Mouse (Mus musculus): Measurements from ENCODE around the gene Prkce. TPM values are rescaled to one million over a fixed set of nuclear protein-coding genes. Genes with fewer than 3 reads are reported as not detected.
"Not testable (repeated sequence)": the region's sequence is repeated elsewhere in the genome, so short reads cannot be mapped to it uniquely, and the experiment has no call there.

Prkce gene
- total RNA-seq, 4 experiments from 2014 or later, result 11.4 to 14.5 (median 13.2) TPM

DNA sequence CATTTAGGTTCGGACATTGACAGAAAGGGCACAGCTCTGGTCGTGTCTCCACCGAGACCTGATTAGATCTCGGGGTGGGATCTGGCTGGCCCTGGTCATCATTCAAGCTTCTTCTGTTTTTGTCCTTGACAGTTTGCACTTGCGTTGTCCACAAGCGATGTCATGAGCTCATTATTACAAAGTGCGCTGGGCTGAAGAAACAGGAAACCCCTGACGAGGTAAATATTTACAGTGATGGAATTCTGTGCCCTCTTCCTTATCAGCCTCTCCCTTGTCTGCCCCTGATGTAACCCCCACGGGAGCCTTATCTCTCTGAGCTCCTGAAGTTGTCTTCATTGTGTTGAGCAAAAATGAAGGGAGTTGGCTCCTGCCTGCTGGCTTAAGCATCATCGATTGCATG lies 309.1 kb downstream of the Prkce start:
- DNase-seq (ENCODE audit: low spot score in 2 of 2), result no peak

DNA sequence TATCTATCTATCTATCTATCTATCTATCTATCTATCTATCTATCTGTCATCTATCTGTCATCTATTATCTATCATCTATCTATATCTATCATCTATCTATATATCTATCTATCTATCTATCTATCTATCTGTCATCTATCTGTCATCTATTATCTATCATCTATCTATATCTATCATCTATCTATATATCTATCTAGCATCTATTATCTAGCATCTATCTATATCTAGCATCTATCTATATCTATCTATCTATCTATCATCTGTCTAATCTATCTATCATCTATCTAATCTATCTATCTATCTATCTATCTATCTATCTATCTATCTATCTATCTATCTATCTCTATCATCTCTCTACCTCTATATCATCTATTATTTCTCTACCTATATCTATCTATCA lies 309.8 kb downstream of the Prkce start:
- not testable (repeated sequence) for DNase-seq (ENCODE audit: low spot score in 2 of 2)

DNA sequence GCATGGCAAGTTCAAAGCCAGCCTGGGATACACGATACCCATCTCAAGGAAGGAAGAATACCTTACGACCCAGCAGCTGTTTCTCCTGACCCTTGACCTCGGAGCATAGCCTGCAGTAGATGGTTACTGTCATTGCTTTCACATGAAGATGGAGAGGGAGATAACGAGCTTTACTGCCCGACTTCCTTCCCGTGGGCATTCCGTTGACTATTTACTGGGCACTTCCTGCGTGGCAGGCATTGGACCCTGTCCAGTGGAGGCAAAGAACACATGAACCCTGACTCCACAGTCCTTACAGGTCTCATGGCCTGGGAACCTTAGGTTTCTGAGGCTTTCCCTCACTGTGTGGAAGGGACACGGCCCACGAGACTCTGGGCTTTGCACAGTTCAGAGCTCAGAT lies 311.8 kb downstream of the Prkce start:
- no peak for DNase-seq (ENCODE audit: low spot score in 2 of 2)

DNA sequence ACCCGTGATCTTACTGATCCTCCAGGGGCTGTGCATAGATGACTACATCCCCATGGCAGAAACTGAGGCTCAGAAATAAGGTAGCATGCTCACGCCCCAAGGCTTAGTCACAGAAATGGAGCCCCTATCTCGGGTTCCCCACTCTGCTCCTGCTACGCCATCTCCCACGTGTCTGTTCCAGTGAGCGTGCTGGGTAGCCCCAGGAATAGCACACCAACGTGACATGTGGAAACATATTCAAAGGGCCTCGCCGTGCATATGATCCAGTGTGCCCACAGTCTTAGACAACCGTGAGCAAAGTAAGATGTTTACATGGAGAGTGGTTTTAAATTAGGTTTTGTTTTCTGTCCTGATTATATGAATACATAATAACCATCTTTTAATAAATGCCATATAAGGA lies 315.1 kb downstream of the Prkce start:
- no peak for DNase-seq (ENCODE audit: low spot score in 2 of 2)

DNA sequence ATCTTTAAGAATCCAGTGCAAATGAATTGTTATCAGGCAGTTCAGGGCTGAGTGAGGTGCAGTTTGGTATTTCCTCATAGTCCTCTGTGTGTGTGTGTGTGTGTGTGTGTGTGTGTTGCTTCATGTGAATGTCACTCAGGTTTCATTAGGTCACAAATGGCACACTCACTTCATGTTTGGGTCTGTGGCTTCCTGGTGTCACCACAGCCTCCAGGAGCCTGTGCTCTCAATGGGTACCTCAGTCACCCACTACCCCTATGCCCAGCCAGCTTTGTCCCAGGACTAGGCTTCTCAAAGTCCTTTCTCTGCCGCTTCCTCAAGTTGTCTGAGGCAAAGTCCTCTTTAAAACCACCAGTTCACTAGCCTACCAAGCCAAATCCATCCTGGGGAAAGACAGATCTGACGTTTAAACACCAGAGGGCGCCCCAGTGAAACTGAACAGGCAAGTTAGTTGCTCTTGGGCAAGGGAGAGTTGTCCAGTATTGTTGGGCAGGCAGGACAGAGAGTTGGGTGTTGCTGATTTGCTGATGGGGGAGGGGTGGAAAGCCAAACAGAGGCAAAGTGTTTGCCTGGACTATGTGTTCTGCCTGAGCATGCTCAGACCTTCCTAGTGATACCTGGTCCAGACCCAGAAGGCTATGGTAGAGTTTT lies 316.6 kb downstream of the Prkce start:
- DNase-seq (ENCODE audit: low spot score in 2 of 2), result peak; percentile 55 to 60

DNA sequence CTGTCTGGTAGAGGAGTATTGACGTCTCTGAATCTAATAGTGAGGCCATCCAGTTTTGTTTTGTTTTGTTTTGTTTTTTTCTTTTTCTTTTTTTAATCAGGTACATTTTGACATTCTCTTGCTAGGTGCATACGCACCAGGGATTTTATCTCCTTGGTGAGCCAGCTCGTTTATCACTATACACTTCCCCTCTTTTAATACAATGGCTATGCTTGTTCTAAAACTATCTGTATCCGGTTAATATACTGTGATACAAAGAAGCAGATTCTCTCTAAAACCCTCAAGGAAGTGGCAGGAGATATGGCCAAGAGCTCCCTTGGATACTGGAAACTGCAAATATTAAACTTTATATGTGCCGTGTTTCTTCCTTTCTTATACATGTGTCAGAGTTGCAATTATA lies 319.1 kb downstream of the Prkce start:
- DNase-seq (ENCODE audit: low spot score in 2 of 2), result no peak

DNA sequence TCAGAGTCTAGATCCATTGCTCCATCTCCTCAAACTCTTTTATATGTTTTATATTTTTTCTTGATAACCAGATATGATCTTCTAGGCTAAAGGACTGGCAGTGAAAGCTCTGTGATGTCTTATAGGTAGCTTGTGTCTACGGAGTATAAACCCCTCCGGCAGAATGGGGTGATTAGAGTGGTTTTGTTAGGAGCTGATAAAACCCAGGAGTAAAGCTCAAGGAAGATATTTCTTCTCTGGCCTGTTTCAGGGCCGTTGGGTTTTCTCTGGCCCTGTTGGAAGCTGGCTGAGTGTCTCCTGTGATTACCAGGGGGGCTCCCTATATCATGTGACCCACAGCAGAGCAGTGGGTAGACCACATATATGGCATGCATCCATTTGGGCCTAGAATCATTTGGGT lies 319.9 kb downstream of the Prkce start:
- no peak for DNase-seq (ENCODE audit: low spot score in 2 of 2)

DNA sequence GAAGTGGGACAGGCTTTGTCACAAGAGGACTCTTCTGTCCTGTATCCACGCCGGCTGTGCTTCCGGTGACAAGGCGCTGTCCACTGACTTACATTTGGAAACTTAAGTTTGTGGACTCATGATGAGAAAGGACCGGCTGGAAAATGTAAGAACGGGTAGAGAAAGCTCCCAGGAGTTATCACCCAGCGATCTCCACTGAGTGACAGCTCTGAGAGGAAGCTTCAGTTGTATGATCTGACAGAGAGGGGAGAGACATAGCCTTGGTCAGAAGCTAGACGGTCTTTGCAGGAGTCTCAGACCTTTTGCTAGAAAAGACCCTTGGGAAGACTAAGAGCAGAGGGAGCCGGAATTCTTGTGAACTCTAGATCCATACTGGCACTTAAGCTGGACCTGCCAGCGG lies 322.2 kb downstream of the Prkce start:
- DNase-seq (ENCODE audit: low spot score in 2 of 2), result no peak

DNA sequence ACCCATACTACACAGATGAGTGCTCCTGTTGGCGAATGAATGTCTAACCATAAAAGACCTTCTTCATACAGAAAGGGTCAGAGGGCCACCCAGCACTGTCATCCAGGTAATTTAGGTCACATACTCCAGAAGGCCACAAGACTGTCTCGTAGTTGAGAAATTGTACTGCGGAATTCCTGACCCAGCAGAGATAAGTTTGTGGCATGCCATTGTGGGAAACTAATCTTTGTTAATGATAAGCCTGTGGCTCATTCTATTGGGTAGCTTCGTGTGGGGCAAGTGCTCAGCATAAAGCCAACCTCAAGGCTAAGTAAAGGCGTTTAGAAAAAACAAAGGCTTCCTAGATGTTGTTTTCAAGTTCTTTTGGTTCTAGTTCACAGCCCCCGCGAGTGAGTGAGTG lies 324.8 kb downstream of the Prkce start:
- no peak for DNase-seq (ENCODE audit: low spot score in 2 of 2)

DNA sequence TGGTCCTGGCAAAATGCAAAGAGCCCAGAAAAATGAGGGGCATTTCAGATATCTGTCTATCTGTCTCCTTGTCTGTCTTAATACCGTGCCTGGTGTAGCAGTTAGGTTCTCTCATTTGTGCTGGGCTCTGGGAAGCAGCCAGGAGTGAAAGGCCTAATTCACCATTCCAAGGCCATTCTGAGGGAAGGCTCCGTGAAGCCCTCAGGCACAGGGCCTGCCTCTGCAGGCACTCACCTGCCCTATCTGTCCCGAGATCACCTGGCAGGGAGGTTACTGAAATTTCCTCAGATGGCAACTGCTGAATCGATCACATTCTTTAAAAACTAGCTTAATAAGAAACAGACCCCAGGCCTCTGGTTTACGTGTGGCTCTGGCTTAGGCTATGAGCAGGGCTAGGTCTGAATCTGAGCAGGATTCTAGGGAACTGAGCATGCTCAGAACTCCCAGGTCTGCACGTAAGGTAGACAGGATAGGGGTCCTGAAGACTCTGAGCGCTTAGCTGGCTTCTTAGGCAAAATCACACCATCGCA lies 326.4 kb downstream of the Prkce start:
- DNase-seq (ENCODE audit: low spot score in 2 of 2), result no peak

DNA sequence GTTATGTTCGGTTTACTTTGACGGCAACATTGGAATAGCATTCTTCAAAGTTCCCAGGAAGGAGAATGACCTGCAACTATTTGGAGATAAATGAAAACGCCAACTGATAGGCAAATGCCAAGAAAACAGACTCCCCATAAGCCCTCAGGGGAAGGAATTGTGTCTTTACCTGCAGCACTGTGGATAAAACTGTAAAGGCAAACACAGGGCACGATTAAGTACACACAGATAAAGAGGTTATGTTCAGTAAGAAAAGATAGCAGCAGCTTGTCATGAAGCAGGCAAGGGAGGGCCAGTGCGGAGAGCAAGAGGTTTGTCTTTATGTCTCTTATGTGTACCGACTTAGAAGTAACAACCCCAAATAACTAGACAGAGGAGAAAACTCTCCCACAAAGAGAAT lies 326.9 kb downstream of the Prkce start:
- no peak for DNase-seq (ENCODE audit: low spot score in 2 of 2)

DNA sequence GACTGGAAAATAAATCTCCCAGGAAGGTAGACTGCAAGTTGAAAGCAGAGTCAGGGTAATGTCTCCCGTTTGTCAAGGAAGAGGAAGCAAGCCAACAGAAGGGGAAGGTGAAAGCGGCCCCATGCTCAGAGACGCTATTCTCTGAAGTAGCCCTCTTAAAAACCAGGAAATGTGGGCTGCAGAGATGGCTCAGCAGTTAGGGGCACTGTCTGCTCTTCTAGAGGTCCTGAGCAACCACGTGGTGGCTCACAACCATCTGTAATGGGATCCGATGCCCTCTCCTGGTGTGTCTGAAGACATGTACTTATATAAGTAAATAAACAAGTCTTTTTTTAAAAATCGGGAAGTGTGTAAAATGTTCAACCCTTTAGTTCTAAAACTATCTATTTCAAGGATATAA lies 327.3 kb downstream of the Prkce start:
- no peak for DNase-seq (ENCODE audit: low spot score in 2 of 2)

DNA sequence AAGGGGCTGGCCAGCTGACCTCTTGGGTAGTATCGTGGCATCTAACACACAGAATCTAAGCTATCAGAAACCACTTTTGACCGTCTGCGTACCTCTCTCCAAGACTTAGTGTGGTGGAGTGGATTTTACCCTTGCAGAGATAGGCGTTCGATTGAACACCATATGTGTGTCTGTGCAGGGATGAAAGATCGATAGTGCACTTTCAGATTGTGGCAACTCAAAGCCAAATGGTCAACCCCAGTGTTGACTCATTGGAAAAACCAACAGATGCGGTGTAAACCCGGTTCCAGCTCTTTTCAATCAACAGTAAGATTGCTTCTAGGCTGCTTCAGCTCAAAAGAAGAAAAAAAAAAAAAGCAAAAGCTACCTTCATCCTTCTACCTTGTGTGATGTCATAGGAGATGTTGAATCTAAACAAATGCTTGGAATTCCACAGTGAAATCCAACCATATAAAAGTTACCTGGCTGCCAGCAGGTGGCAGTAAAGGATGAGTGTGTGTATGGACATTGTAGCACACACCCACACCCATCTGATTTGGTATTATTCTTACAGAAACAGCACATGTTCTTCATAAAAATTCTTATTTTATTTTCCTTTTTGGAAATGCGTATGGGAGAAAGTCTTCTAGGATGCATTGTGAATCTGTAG lies 328.7 kb downstream of the Prkce start:
- no peak for DNase-seq (ENCODE audit: low spot score in 2 of 2)

DNA sequence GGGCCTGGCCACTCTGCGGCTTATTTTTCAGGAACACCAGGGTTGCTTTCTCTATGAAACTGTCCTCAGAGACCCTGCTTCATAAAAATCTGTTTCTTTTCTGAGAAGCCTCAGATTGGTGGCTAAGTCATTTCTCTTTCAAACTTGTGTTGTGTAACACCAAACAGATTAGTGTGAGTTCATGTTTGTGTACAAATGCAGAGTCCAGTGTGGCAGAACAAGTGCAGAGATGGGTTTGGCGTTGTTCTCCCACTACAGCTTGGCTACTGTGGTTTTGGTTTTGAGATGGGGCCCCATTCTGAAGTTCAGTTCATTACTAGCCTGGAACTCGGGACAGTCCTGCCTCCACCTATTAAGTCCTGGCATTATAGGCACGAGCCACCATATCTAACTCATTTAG lies 329.7 kb downstream of the Prkce start:
- no peak for DNase-seq (ENCODE audit: low spot score in 2 of 2)

DNA sequence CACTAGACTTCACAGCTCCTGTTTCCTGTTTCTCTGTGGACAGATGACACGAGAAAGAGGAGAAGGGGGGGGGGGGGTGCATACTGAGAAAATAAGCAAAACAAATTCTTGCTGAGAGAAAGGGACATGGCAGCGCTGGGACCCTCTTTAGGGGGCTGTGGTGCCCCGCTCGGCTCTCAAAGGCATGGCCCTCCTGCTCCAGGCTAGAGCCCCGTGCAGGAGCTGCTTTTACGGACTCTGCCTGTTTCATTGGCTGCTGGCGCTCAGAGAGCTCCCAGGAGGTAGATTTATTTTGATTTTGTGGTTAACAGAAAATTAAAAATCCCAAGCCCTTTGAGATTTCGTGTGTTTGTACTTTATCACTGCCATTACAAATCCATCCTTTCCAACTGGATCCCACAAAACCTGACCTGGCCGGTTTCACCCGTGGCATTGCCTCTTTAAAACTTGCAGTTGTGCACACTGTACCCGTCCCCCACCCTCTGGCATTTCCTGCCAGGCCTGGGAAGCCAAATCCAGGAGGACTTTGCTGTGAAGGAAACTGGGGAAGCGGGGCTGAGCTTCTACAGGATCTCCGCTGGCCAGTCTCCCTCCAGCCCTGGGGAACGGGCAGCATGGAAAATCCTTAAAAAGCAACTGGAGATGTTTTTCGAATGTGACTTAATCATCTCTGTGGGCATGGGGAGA lies 331.9 kb downstream of the Prkce start:
- peak in 1 of 2 experiments; percentile 25 for DNase-seq (ENCODE audit: low spot score in 2 of 2)

DNA sequence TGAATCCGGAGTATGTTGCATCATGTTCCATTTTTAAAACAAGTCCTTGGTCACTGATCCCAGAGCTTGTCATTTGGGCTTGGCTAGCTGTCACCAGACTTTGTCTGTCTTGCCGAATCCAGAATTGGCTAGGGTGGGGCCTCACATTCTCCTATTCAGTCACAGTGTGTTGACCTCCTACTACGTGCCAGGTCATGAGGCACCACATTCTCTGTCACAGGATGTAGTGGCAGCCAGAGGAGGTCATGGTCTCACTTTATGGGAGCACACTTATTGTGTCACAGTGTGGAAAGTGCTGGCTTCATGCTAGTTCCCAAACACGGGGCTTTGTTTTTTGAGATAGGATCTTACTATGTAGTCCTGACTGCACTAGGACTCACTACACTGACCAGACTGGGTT lies 333.8 kb downstream of the Prkce start:
- DNase-seq (ENCODE audit: low spot score in 2 of 2), result no peak

DNA sequence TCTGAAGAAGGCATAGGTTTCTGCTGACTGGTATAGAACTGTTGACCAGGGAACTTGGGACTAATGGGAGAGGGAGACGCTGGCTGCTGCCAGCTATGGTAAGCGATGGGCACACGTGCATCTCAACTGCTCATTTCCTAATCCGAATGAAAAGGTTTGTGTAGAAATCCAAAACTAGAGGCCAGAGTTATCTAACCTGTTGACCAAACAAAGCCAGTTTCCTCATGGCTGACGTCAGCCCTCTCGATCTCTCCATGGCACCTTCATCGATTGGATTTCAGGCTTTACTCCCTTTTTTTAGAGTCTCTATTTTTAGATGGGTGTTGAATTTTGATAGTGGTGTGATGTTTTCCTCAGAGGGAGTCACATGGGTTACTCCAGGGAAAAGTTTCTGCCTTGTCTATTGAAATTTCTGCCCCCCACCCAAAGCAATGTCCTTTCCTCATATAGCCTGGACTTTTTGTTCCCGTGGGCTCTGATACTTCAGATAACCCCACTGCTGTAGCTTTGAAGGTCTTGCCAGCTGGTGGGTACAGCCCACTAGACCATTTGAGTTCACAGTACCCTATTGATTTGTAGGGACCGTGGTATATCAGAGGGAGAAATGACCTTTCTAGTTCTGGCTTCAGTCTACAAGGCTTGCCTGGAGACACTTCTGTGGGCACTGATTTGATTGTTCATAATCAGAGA lies 335.8 kb downstream of the Prkce start:
- no peak for DNase-seq (ENCODE audit: low spot score in 2 of 2)

DNA sequence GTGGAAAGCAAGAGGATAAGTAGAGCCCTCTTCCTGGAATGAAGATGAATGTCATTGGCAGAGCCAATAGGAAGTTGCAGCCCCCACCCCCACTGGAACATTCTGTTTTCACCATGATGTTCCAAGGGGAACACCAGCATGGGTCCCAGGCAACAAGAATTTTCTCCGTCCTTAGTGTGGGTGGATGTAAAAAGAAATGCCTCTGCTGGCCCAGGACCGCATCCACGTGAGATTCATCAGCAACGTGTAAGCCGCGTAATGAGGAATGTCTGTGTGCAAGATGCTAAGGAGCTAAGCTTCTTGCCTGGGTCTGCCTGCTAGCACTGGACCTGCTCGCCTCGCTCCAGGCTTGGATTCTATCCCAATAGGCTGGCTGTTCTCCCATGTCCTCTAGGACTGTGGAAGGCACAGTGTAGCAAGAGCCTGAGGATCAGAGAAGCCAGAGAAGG lies 337.6 kb downstream of the Prkce start, which contains the start of gene Gm10309:
Gene Gm10309, minus strand, starts transcription at position 50 of the 449 bp plus-strand sequence.
- DNase-seq (ENCODE audit: low spot score in 2 of 2), result peak; percentile 57

DNA sequence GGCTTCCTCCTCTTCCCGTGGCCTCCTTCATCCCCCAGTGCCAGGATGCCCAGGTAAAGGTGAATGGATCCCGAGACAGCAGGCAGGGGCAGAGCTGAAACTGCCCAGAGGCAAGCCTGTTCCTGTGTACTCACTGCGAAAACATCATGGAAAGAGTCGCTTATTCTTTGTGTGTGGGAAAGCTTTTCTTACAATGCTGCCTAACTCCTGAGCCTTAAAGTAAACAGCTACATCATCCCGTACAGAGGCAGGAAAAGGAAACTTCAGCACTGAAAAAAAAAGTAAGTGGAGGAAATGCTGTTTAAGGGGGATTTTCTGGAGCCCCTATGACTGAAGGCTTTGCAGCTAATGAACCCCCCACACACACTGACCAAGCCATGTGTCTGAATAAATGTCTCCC lies 339.3 kb downstream of the Prkce start:
- DNase-seq (ENCODE audit: low spot score in 2 of 2), result no peak

DNA sequence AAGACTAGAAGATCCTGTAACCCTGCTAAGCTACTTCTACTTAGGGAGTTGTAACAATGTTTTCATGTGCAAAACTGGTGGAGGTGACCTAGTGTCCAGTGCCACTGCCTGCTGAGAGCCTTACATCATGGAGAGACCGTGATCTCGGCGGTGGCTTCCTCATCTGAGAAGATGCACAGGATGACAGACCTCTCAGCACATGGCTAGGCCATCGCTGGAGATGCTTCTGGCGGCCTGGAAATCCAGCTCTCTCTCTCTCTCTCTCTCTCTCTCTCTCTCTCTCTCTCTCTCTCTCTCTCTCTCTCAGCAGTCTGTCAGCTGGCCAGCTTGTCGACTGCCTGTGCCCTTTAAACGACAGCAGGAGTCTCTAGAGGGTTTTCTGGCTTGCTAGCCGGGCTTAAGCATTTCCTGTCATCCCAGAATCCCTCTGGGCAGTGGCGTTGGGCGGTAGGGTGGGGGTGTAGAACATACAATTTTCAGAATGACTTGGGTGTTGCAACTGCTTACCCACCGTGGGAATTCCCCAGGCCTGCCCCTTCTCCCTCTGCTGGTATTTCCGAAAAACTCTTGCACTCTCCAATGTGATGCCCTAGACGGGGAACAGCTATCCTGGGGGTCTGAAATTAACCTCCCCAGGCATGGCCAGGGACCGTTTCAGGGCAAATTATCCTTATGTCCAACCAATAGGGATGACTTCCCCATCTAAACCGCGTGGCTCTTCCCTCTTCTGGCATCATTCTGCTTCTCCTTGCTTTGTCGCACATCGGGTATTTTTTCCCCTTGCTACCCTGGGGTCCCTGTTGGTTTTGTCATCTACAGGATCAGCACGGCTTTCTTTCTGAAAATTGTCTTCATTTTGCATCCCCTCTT lies 340.0 kb downstream of the Prkce start:
- DNase-seq (ENCODE audit: low spot score in 2 of 2), result peak in 1 of 2 experiments; percentile 19

DNA sequence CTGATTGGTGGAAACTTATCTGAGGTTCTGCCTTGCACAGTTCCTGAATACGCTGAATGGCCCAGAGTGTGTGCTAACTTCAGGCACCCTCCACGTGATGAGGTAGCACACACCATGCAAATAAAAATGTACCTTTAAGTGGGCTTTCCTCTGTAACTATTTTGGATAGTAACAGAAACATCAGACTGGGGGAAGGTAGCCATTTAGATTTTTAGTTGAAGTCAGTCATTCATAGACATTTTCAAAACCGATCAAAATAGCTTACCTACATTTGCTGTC lies 340.6 kb downstream of the Prkce start:
- no peak for DNase-seq (ENCODE audit: low spot score in 2 of 2)
